Mouse (Mus musculus) activated CD4-positive, CD25-positive, alpha-beta regulatory T cell, adult 4 months (primary cell): ENCODE data around the gene Tmtc2. TPM values are rescaled to one million over a fixed set of nuclear protein-coding genes. Genes with fewer than 3 reads are reported as not detected.
"Not testable (repeated sequence)": the region's sequence is repeated elsewhere in the genome, so short reads cannot be mapped to it uniquely, and the experiment has no call there.

Experiments
- ATAC-seq: one replicate; pipeline ENCODE4 v1.8.0; 2017
- polyA plus RNA-seq, 2 experiments: library from polyadenylated mRNA; unstranded; fragments of 100-300 nt; shearing (Covaris generic); gene quantifications; one replicate each; pipeline ENCODE4 v1.2.1; 2017

The Tmtc2 gene
- polyA plus RNA-seq, 2 experiments from 2014 or later, result not detected

GRCm38 (mm10) chr10:105284171-105284570 lies 290.1 kb downstream of the Tmtc2 start:
- ATAC-seq, result no peak

DNA sequence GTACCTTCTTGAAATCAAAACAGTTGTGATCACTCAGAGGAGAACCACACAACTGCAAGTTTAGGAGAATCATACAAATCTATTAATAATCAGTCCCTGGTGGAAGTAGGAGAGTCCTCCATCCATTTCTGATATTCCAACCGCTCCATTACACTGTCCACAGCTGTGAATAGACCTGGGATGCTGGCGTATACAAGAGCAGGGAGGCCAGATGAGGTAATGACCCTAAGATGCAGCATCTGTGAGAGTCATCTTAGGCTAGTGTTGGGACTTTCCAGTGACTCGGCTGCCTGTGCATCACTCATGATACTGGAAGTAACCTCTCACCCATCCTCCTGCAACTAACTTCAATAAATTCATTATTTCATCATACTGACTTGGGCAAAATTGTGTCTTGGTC lies 293.3 kb downstream of the Tmtc2 start:
- no peak for ATAC-seq

GRCm38 (mm10) chr10:105260053-105260452 lies 314.2 kb downstream of the Tmtc2 start:
- ATAC-seq, result no peak

GRCm38 (mm10) chr10:105238291-105238690 lies 336.0 kb downstream of the Tmtc2 start:
- ATAC-seq, result not testable (repeated sequence)

DNA sequence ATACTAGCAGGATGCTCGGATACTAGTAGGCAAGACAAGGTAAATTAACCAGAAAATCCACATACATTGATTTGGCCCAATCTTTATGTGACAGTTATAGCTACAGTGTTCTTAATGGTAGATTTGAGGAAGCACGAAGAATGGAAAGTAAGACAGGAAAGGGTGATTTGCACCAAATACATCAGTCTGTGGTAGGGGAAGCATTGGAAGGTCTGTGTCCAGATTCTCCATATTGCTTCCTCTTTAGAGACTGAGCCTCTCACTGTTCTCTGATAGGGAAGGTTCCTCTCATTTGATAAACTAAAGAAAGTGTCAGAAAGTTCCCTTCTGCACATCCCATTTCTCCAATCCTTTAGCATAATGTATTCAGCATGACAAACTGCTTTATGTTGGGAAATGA lies 341.4 kb downstream of the Tmtc2 start:
- no peak for ATAC-seq

- no peak for ATAC-seq
Observed at GRCm38 (mm10) chr10:105230416-105230815, 343.8 kb downstream of the Tmtc2 start.

GRCm38 (mm10) chr10:105228623-105229022 lies 345.6 kb downstream of the Tmtc2 start:
- ATAC-seq, result no peak

DNA sequence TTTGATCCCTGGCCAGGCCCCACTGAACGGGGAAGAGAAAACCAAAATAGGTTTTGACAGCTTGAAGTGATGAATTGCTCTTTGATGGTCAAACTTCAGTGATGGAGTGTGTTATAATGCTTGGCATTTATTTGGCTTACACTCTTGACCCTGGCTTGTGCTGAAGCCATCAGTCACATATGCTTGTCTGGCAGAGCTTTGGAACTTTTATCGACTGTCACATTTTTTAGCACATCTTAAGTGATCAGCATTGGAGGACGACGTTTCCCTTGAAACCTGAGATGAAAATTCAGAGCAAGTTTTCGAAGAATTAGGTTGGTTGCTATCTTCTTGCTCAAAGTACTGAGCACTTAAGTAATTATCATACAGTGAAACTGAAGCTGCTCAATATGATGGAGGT lies 346.6 kb downstream of the Tmtc2 start:
- no peak for ATAC-seq

DNA sequence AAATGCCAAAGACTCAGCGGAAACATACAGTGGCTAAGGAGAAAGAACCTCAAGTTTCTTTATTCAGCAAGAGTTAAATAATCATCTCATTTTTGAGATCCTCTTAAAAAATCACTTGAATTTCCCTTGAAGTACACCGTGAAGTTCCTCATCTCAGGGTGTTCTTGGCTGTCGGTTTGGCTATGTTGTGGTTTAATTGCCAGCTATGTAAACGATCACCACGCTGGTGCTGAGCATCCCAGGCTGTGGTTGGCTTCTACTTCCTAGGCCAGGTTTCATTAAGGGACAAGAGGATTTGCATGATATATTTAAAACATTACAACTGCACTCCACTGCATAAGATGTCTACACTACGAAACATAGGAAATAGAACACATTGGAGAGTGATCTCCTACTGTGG lies 348.5 kb downstream of the Tmtc2 start:
- ATAC-seq, result no peak

DNA sequence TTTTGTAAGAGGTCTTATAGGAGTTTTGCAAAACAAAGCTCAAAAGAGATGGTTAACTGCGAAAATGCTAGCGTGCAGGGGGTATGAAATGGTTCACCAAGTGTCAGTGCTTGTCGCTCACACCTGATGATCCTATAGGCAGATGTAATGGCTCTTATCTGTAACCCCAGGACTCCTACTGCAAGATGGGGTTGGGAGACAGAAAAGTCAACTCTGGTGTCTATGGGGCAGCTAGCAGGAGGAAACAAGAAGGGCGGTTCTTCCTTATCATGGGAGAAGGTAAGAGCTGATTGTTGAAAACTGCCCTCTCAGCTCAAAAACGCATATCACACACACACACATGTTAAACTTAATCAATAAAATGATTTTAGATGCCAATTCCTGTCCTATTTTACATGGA lies 351.3 kb downstream of the Tmtc2 start:
- ATAC-seq, result no peak

GRCm38 (mm10) chr10:105201491-105201890 lies 372.8 kb downstream of the Tmtc2 start:
- no peak for ATAC-seq

- ATAC-seq, result no peak
Observed at GRCm38 (mm10) chr10:105200678-105201077, 373.6 kb downstream of the Tmtc2 start.

DNA sequence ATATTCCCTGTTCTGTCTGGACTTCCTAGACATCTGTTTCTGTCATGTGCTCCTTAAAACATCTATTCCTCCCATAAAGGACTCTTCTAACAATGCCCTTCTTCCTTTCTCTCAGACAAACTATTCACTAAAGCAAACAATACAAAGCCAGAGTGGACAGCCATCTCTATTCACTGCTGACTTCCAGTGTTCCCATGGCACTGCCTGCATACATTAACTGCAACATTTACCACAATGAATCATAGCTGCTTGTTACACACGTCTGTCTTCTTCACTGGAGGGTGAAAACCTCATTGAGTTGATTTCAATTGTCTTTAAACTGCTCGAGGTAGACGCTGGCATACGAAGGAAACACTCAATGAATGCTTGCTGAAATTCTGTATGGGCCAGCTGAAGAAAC lies 374.2 kb downstream of the Tmtc2 start:
- ATAC-seq, result no peak

GRCm38 (mm10) chr10:105199515-105199914 lies 374.7 kb downstream of the Tmtc2 start:
- no peak for ATAC-seq

DNA sequence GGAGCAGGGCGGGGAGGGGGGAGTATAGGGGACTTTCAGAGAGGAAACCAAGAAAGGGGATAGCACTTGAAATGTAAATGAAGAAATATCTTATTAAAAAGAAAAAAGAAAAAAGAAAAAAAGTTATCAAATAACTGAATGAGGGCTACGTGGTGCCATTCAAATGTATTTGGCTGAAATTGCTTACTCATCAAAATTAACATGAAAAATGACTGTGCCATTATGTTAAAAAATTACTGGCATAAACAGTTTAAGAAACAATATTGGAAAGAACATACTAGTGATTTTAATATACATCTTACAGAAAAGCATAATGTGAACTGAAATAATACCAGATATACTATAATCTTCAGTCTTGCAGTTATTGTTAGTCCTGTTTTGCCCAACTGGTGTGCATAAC lies 378.9 kb downstream of the Tmtc2 start:
- ATAC-seq, result no peak

- no peak for ATAC-seq
Observed at GRCm38 (mm10) chr10:105193756-105194460, 380.3 kb downstream of the Tmtc2 start.

DNA sequence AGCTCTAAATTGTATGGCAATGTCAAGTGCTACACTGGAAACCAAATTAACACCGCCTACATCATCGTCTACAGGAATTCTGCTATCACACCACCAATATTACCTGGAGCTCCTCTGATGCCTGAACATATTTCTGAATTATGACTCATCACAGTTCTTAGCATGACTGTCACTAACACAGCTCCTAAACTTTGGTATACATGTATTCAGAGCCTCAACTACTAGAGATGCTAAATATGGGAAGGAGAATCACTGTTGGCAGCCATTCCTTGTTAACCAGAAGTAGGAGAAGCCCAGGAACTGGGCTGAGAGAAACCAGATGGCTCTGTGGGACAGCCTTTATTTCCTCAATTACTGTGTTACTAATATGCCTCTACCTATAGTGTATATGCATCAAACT lies 382.2 kb downstream of the Tmtc2 start:
- ATAC-seq, result no peak

DNA sequence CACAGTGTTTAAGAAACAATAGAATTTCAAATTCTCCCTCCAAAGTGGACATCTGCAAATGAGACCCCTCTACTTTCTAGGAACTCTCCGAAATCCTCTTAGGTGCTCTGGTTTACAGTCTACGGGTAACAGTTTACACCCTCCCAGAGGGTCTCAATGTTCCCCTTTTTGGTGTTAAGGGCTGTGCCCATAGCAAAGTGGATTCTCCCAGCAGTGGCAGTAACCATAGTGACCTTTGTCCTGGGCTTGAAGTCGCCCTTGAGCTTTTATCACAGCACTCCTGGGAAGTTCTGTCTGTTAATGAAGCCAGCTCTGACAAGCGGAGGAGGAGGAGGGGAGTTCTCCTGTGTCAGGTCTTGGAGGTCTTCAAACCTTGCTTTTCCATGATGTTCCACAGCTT lies 384.5 kb downstream of the Tmtc2 start:
- ATAC-seq, result no peak

DNA sequence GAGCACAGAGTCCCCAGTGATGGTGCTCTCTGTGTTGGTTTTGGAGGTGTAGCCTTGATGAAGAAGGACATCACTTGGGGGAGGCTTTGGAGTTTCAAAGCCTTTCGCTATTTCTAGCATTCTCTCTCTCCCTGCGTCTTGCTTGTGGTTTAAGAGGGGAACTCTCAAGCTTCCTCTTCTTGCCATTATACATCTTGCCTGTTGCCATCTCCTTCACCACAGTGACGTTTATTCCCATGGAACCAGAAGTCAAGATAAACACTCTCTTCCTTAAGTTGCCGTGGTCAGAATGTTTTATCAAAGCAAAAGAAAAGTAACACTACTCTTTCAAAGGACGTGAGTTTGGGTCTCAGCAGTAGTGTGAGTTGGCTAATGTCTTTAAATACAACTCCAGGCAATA lies 387.6 kb downstream of the Tmtc2 start:
- no peak for ATAC-seq

GRCm38 (mm10) chr10:105168443-105169102 lies 405.7 kb downstream of the Tmtc2 start:
- no peak for ATAC-seq

GRCm38 (mm10) chr10:105165291-105165690 lies 409.0 kb downstream of the Tmtc2 start:
- ATAC-seq, result no peak

- no peak for ATAC-seq
Observed at GRCm38 (mm10) chr10:105153789-105154188, 420.5 kb downstream of the Tmtc2 start.

- no peak for ATAC-seq
Observed at GRCm38 (mm10) chr10:105144382-105144781, 429.9 kb downstream of the Tmtc2 start.

GRCm38 (mm10) chr10:105142201-105142600 lies 432.1 kb downstream of the Tmtc2 start:
- ATAC-seq, result no peak
